Mouse (Mus musculus) forebrain, embryonic 15.5 days (tissue): ENCODE measurements around the gene Meltf. TPM values are rescaled to one million over a fixed set of nuclear protein-coding genes. Genes with fewer than 3 reads are reported as not detected.
A peak's percentile ranks its signal among the peaks of the same experiment; 100 is the strongest.

Source experiments
- ATAC-seq: fragments of 200-750 bp; cut with Nextera tagmentation; replicated peaks from 2 replicates; pipeline ENCODE4 v1.8.0; 2017; ENCODE audit warnings: mild to moderate bottlenecking, moderate TSS enrichment, moderate library complexity
- H3K27ac ChIP-seq: fragments of 300-500 bp; sonication (generic); replicated peaks from 2 replicates; pipeline ENCODE4 v1.5.1; 2015; ENCODE audit warnings: mild to moderate bottlenecking, inconsistent platforms
- H3K27me3 ChIP-seq: fragments of 300-500 bp; sonication (generic); 2 replicates; pipeline ENCODE4 v1.6.1; 2015; ENCODE audit warnings: inconsistent platforms
- H3K36me3 ChIP-seq: fragments of 300-500 bp; sonication (generic); 2 replicates; pipeline ENCODE4 v1.6.1; 2015; ENCODE audit warnings: mild to moderate bottlenecking, inconsistent platforms
- H3K4me1 ChIP-seq: fragments of 300-500 bp; sonication (generic); 2 replicates; pipeline ENCODE4 v1.6.1; 2015; ENCODE audit warnings: inconsistent platforms
- H3K4me2 ChIP-seq: fragments of 300-500 bp; sonication (generic); replicated peaks from 2 replicates; pipeline ENCODE4 v1.6.1; 2015; ENCODE audit warnings: mild to moderate bottlenecking, inconsistent platforms
- H3K4me3 ChIP-seq: fragments of 300-500 bp; sonication (generic); 2 replicates; pipeline ENCODE4 v1.5.1; 2015; ENCODE audit warnings: mild to moderate bottlenecking, inconsistent platforms
- H3K9ac ChIP-seq: fragments of 300-500 bp; sonication (generic); replicated peaks from 2 replicates; pipeline ENCODE4 v1.6.1; 2015; ENCODE audit warnings: mild to moderate bottlenecking, inconsistent platforms
- H3K9me3 ChIP-seq: fragments of 300-500 bp; sonication (generic); 2 replicates; pipeline ENCODE4 v1.6.1; 2016; ENCODE audit warnings: inconsistent platforms
- WGBS: fragments of 180-500 bp; shearing (Covaris S2); methylation state at CpG from one replicate; pipeline ENCODE4 v1.1.7; 2015; ENCODE audit warnings: mixed read lengths; 5-methylcytosine and 5-hydroxymethylcytosine counted together
- polyA plus RNA-seq: library from polyadenylated mRNA; unstranded; fragments of >200 nt; fragmentation: Nextera tagmentation; extraction: Ambion mirVana; gene quantifications from 2 replicates; pipeline ENCODE4 v1.2.1, GENCODE M21; 2015

Meltf gene
- polyA plus RNA-seq, 1 experiment from 2014 or later: 0.13 TPM

GRCm38 (mm10) chr16:31896971-31897774 is 18.6 kb downstream of the Meltf start:
- peak overlapping the region; percentile 29 for H3K4me3 ChIP-seq
- H3K36me3 ChIP-seq: no peaks in the 10 kb centered on the region
- ATAC-seq: peak; percentile 52
- H3K9me3 ChIP-seq: no peaks in the 10 kb centered on the region
- 9% methylated on average over 29 of the region's 29 CpGs for WGBS
- H3K4me1 ChIP-seq: peaks cover 28% of the 10 kb centered on the region
- H3K27ac ChIP-seq: peak overlapping the region; percentile 63
- H3K9ac ChIP-seq: peak overlapping the region; percentile 43
- H3K4me2 ChIP-seq: peak overlapping the region; percentile 58
- H3K27me3 ChIP-seq: no peaks in the 10 kb centered on the region

- peak overlapping the region; percentile 46; the same call in 1 of the 2 replicates for H3K27ac ChIP-seq
- WGBS: 70% methylated on average over 18 of the region's 18 CpGs
- H3K4me3 ChIP-seq: no peak overlapping the region
- H3K4me2 ChIP-seq: no peak overlapping the region
- H3K36me3 ChIP-seq: no peaks in the 10 kb centered on the region
- no peaks in the 10 kb centered on the region for H3K9me3 ChIP-seq
- no peaks in the 10 kb centered on the region for H3K27me3 ChIP-seq
- no peak overlapping the region for H3K9ac ChIP-seq
- peak; percentile 74 for ATAC-seq
- H3K4me1 ChIP-seq: peaks cover 28% of the 10 kb centered on the region
Observed at GRCm38 (mm10) chr16:31898546-31899326, 20.1 kb downstream of the Meltf start.

GRCm38 (mm10) chr16:31901886-31902285 is 23.3 kb downstream of the Meltf start:
- H3K9ac ChIP-seq: no peak overlapping the region
- H3K4me3 ChIP-seq: no peak overlapping the region
- no peaks in the 10 kb centered on the region for H3K36me3 ChIP-seq
- no peak overlapping the region for H3K4me2 ChIP-seq
- H3K27me3 ChIP-seq: no peaks in the 10 kb centered on the region
- peaks cover 34% of the 10 kb centered on the region for H3K4me1 ChIP-seq
- no peaks in the 10 kb centered on the region for H3K9me3 ChIP-seq
- no peak overlapping the region for H3K27ac ChIP-seq
- 92% methylated on average over 1 of the region's 1 CpGs for WGBS
- no peak for ATAC-seq

GRCm38 (mm10) chr16:31903239-31903638 is 24.6 kb downstream of the Meltf start:
- Histone ChIP-seq H3K9me3 (no peaks in the 10 kb centered on the region), H3K36me3 (no peaks in the 10 kb centered on the region), H3K4me1 (peaks cover 23% of the 10 kb centered on the region), H3K4me2 (no peak overlapping the region), H3K27ac (no peak overlapping the region), H3K9ac (no peak overlapping the region), H3K27me3 (no peaks in the 10 kb centered on the region), H3K4me3 (no peak overlapping the region)
- 90% methylated on average over 8 of the region's 8 CpGs for WGBS
- ATAC-seq: no peak

GRCm38 (mm10) chr16:31905331-31905730 is 26.7 kb downstream of the Meltf start:
- Histone ChIP-seq H3K36me3 (no peaks in the 10 kb centered on the region), H3K27ac (no peak overlapping the region), H3K27me3 (no peaks in the 10 kb centered on the region), H3K4me2 (no peak overlapping the region), H3K9me3 (no peaks in the 10 kb centered on the region), H3K4me3 (no peak overlapping the region), H3K4me1 (peaks cover 12% of the 10 kb centered on the region), H3K9ac (no peak overlapping the region)
- ATAC-seq: no peak
- 82% methylated on average over 4 of the region's 4 CpGs for WGBS

GRCm38 (mm10) chr16:31905891-31906825 is 27.5 kb downstream of the Meltf start:
- Histone ChIP-seq H3K4me1 (peaks cover 12% of the 10 kb centered on the region), H3K27me3 (no peaks in the 10 kb centered on the region), H3K36me3 (no peaks in the 10 kb centered on the region), H3K4me2 (no peak overlapping the region; the same call in 1 of the 2 replicates), H3K4me3 (no peak overlapping the region), H3K27ac (no peak overlapping the region), H3K9ac (no peak overlapping the region), H3K9me3 (no peaks in the 10 kb centered on the region)
- ATAC-seq: no peak
- 37% methylated on average over 20 of the region's 20 CpGs for WGBS

- no peaks in the 10 kb centered on the region for H3K36me3 ChIP-seq
- H3K9ac ChIP-seq: no peak overlapping the region
- H3K27ac ChIP-seq: no peak overlapping the region
- peaks cover 12% of the 10 kb centered on the region for H3K4me1 ChIP-seq
- no peaks in the 10 kb centered on the region for H3K9me3 ChIP-seq
- H3K4me2 ChIP-seq: no peak overlapping the region; the same call in 1 of the 2 replicates
- no peaks in the 10 kb centered on the region for H3K27me3 ChIP-seq
- WGBS: 10% methylated on average over 9 of the region's 9 CpGs
- no peak overlapping the region for H3K4me3 ChIP-seq
- ATAC-seq: no peak
Observed at GRCm38 (mm10) chr16:31906896-31907295, 28.3 kb downstream of the Meltf start.

- Histone ChIP-seq H3K27me3 (no peaks in the 10 kb centered on the region), H3K4me1 (peaks cover 12% of the 10 kb centered on the region), H3K9ac (no peak overlapping the region), H3K4me3 (no peak overlapping the region), H3K4me2 (no peak overlapping the region), H3K27ac (no peak overlapping the region), H3K9me3 (no peaks in the 10 kb centered on the region), H3K36me3 (no peaks in the 10 kb centered on the region)
- 70% methylated on average over 11 of the region's 11 CpGs for WGBS
- no peak for ATAC-seq
Observed at GRCm38 (mm10) chr16:31908959-31909358, 30.3 kb downstream of the Meltf start.

- H3K27ac ChIP-seq: no peak overlapping the region
- H3K27me3 ChIP-seq: no peaks in the 10 kb centered on the region
- no peaks in the 10 kb centered on the region for H3K9me3 ChIP-seq
- no peak overlapping the region for H3K4me2 ChIP-seq
- peaks cover 12% of the 10 kb centered on the region for H3K4me1 ChIP-seq
- H3K36me3 ChIP-seq: no peaks in the 10 kb centered on the region
- no peak overlapping the region for H3K9ac ChIP-seq
- no peak overlapping the region for H3K4me3 ChIP-seq
- ATAC-seq: no peak
- 77% methylated on average over 10 of the region's 10 CpGs for whole genome bisulfite sequencing
Observed at GRCm38 (mm10) chr16:31910281-31910847, 31.8 kb downstream of the Meltf start.

- Histone ChIP-seq H3K27me3 (no peaks in the 10 kb centered on the region), H3K4me1 (peaks cover 4% of the 10 kb centered on the region; the same call in 1 of the 2 replicates), H3K36me3 (no peaks in the 10 kb centered on the region), H3K4me2 (no peak overlapping the region), H3K4me3 (no peak overlapping the region), H3K27ac (no peak overlapping the region), H3K9me3 (no peaks in the 10 kb centered on the region), H3K9ac (no peak overlapping the region)
- ATAC-seq: no peak
- WGBS: 83% methylated on average over 11 of the region's 11 CpGs
Observed at GRCm38 (mm10) chr16:31917776-31918175, 39.2 kb downstream of the Meltf start.

- Histone ChIP-seq H3K9ac (0 out of 2 replicates have a peak overlapping the region, but pooled peaks have one; percentile 23), H3K4me3 (no peak overlapping the region), H3K4me1 (peaks cover 4% of the 10 kb centered on the region; the same call in 1 of the 2 replicates), H3K27ac (no peak overlapping the region), H3K4me2 (0 out of 2 replicates have a peak overlapping the region, but pooled peaks have one; percentile 22), H3K36me3 (no peaks in the 10 kb centered on the region), H3K27me3 (no peaks in the 10 kb centered on the region), H3K9me3 (no peaks in the 10 kb centered on the region)
- ATAC-seq: peak; percentile 51
- WGBS: 4% methylated on average over 14 of the region's 14 CpGs
Observed at GRCm38 (mm10) chr16:31918248-31918724, 39.7 kb downstream of the Meltf start.
